Mouse (Mus musculus): Measurements from ENCODE around the gene Fgd4. TPM values are rescaled to one million over a fixed set of nuclear protein-coding genes. Genes with fewer than 3 reads are reported as not detected.
"Not testable (repeated sequence)": the region's sequence is repeated elsewhere in the genome, so short reads cannot be mapped to it uniquely, and the experiment has no call there.

The Fgd4 gene
- polyA plus RNA-seq, 1 experiment from 2014 or later, result 9.3 TPM

GRCm38 (mm10) chr16:16527267-16527666 lies 73.1 kb downstream of the Fgd4 start:
- peak overlapping the region; percentile 4; the same call in 1 of the 2 replicates for H3K4me2 ChIP-seq (ENCODE audit: low read length)
- H3K36me3 ChIP-seq (ENCODE audit: insufficient read depth, low read length), result no peaks in the 10 kb centered on the region
- H3K9ac ChIP-seq (ENCODE audit: low read depth, low read length), result no peak overlapping the region
- ATAC-seq (replicated peaks; ENCODE audit: low FRiP score, low read depth) (peak; percentile 43; the same call in 1 of the 2 replicates), DNase-seq (ENCODE audit: low spot score) (peak; percentile 72)
- no peaks in the 10 kb centered on the region for H3K9me3 ChIP-seq (replicated peaks; ENCODE audit: low read length)
- no peak for TF ChIP-seq CTCF (IDR thresholded peaks at IDR 0.05; ENCODE audit: low read depth)
- H3K4me3 ChIP-seq (replicated peaks; ENCODE audit: low read depth, low read length), result no peak overlapping the region
- H3K4me1 ChIP-seq (replicated peaks; ENCODE audit: insufficient read depth, low read length), result peaks cover 10% of the 10 kb centered on the region
- H3K27ac ChIP-seq, result peak overlapping the region; percentile 72
- WGBS, result 41% methylated on average over 8 of the region's 8 CpGs
- H3K27me3 ChIP-seq (ENCODE audit: insufficient read depth, low read length), result no peaks in the 10 kb centered on the region

- H3K36me3 ChIP-seq (ENCODE audit: insufficient read depth, low read length), result no peaks in the 10 kb centered on the region
- no peak for TF ChIP-seq CTCF (IDR thresholded peaks at IDR 0.05; ENCODE audit: low read depth)
- WGBS, result 33% methylated on average over 6 of the region's 6 CpGs
- DNase-seq (ENCODE audit: low spot score) (peak; percentile 52), ATAC-seq (replicated peaks; ENCODE audit: low FRiP score, low read depth) (no peak)
- peak overlapping the region; percentile 72 for H3K27ac ChIP-seq
- peak overlapping the region; percentile 4; the same call in 1 of the 2 replicates for H3K4me2 ChIP-seq (ENCODE audit: low read length)
- no peaks in the 10 kb centered on the region for H3K27me3 ChIP-seq (ENCODE audit: insufficient read depth, low read length)
- no peaks in the 10 kb centered on the region for H3K9me3 ChIP-seq (replicated peaks; ENCODE audit: low read length)
- H3K4me3 ChIP-seq (replicated peaks; ENCODE audit: low read depth, low read length), result no peak overlapping the region
- no peak overlapping the region for H3K9ac ChIP-seq (ENCODE audit: low read depth, low read length)
- H3K4me1 ChIP-seq (replicated peaks; ENCODE audit: insufficient read depth, low read length), result peaks cover 10% of the 10 kb centered on the region
Measured at GRCm38 (mm10) chr16:16526741-16527105, 73.6 kb downstream of the Fgd4 start.

- peaks cover 10% of the 10 kb centered on the region for H3K4me1 ChIP-seq (replicated peaks; ENCODE audit: insufficient read depth, low read length)
- ATAC-seq (replicated peaks; ENCODE audit: low FRiP score, low read depth), result no peak
- no peaks in the 10 kb centered on the region for H3K36me3 ChIP-seq (ENCODE audit: insufficient read depth, low read length)
- H3K9me3 ChIP-seq (replicated peaks; ENCODE audit: low read length), result no peaks in the 10 kb centered on the region
- TF ChIP-seq CTCF (IDR thresholded peaks at IDR 0.05; ENCODE audit: low read depth), result no peak
- no peak overlapping the region for H3K9ac ChIP-seq (ENCODE audit: low read depth, low read length)
- DNase-seq (ENCODE audit: low spot score), result peak; percentile 22
- H3K27me3 ChIP-seq (ENCODE audit: insufficient read depth, low read length), result no peaks in the 10 kb centered on the region
- peak overlapping the region; percentile 72 for H3K27ac ChIP-seq
- WGBS, result 55% methylated on average over 6 of the region's 6 CpGs
- H3K4me2 ChIP-seq (ENCODE audit: low read length), result peak overlapping the region; percentile 4; the same call in 1 of the 2 replicates
- no peak overlapping the region for H3K4me3 ChIP-seq (replicated peaks; ENCODE audit: low read depth, low read length)
Measured at GRCm38 (mm10) chr16:16526097-16526740, 74.1 kb downstream of the Fgd4 start.

GRCm38 (mm10) chr16:16525266-16525904 lies 75.0 kb downstream of the Fgd4 start:
- DNase-seq (ENCODE audit: low spot score), result no peak
- no peaks in the 10 kb centered on the region for H3K9me3 ChIP-seq (replicated peaks; ENCODE audit: low read length)
- H3K4me1 ChIP-seq (replicated peaks; ENCODE audit: insufficient read depth, low read length), result peaks cover 10% of the 10 kb centered on the region
- no peak overlapping the region for H3K27ac ChIP-seq
- 62% methylated on average over 3 of the region's 3 CpGs for WGBS
- H3K4me3 ChIP-seq (replicated peaks; ENCODE audit: low read depth, low read length), result no peak overlapping the region
- no peaks in the 10 kb centered on the region for H3K36me3 ChIP-seq (ENCODE audit: insufficient read depth, low read length)
- no peak for TF ChIP-seq CTCF (IDR thresholded peaks at IDR 0.05; ENCODE audit: low read depth)
- no peak overlapping the region for H3K4me2 ChIP-seq (ENCODE audit: low read length)
- H3K9ac ChIP-seq (ENCODE audit: low read depth, low read length), result no peak overlapping the region
- ATAC-seq (replicated peaks; ENCODE audit: low FRiP score, low read depth), result no peak
- no peaks in the 10 kb centered on the region for H3K27me3 ChIP-seq (ENCODE audit: insufficient read depth, low read length)

GRCm38 (mm10) chr16:16523632-16524031 lies 76.7 kb downstream of the Fgd4 start:
- TF ChIP-seq CTCF (IDR thresholded peaks at IDR 0.05; ENCODE audit: low read depth), result no peak
- H3K4me2 ChIP-seq (ENCODE audit: low read length), result no peak overlapping the region
- no peak for DNase-seq (ENCODE audit: low spot score)
- ATAC-seq (replicated peaks; ENCODE audit: low FRiP score, low read depth), result no peak
- H3K4me1 ChIP-seq (replicated peaks; ENCODE audit: insufficient read depth, low read length), result peaks cover 10% of the 10 kb centered on the region
- no peaks in the 10 kb centered on the region for H3K36me3 ChIP-seq (ENCODE audit: insufficient read depth, low read length)
- no peaks in the 10 kb centered on the region for H3K9me3 ChIP-seq (replicated peaks; ENCODE audit: low read length)
- H3K27me3 ChIP-seq (ENCODE audit: insufficient read depth, low read length), result no peaks in the 10 kb centered on the region
- H3K9ac ChIP-seq (ENCODE audit: low read depth, low read length), result no peak overlapping the region
- no peak overlapping the region for H3K27ac ChIP-seq
- 86% methylated on average over 2 of the region's 2 CpGs for WGBS
- H3K4me3 ChIP-seq (replicated peaks; ENCODE audit: low read depth, low read length), result no peak overlapping the region

GRCm38 (mm10) chr16:16522869-16523268 lies 77.5 kb downstream of the Fgd4 start:
- 78% methylated on average over 2 of the region's 2 CpGs for WGBS
- H3K9me3 ChIP-seq (replicated peaks; ENCODE audit: low read length); H3K36me3 ChIP-seq (ENCODE audit: insufficient read depth, low read length); H3K4me2 ChIP-seq (ENCODE audit: low read length); ATAC-seq (replicated peaks; ENCODE audit: low FRiP score, low read depth); DNase-seq (ENCODE audit: low spot score); H3K27me3 ChIP-seq (ENCODE audit: insufficient read depth, low read length); H3K27ac ChIP-seq; H3K4me3 ChIP-seq (replicated peaks; ENCODE audit: low read depth, low read length); H3K9ac ChIP-seq (ENCODE audit: low read depth, low read length): not testable (repeated sequence)
- H3K4me1 ChIP-seq (replicated peaks; ENCODE audit: insufficient read depth, low read length), result peaks cover 10% of the 10 kb centered on the region
